Mouse (Mus musculus) liver, postnatal 0 days (tissue): ENCODE results near the gene Adra1d.

ENCODE experiments used
- CTCF ChIP-seq: sonication (generic); IDR thresholded peaks from 2 replicates; pipeline ENCODE4 v1.5.1; 2016; ENCODE audit warnings: antibody characterized with exemption, low read depth
- EP300 ChIP-seq: IDR thresholded peaks from 2 replicates; pipeline ENCODE4 v1.6.1; 2016; ENCODE audit warnings: antibody characterized with exemption, low read depth, mild to moderate bottlenecking

DNA sequence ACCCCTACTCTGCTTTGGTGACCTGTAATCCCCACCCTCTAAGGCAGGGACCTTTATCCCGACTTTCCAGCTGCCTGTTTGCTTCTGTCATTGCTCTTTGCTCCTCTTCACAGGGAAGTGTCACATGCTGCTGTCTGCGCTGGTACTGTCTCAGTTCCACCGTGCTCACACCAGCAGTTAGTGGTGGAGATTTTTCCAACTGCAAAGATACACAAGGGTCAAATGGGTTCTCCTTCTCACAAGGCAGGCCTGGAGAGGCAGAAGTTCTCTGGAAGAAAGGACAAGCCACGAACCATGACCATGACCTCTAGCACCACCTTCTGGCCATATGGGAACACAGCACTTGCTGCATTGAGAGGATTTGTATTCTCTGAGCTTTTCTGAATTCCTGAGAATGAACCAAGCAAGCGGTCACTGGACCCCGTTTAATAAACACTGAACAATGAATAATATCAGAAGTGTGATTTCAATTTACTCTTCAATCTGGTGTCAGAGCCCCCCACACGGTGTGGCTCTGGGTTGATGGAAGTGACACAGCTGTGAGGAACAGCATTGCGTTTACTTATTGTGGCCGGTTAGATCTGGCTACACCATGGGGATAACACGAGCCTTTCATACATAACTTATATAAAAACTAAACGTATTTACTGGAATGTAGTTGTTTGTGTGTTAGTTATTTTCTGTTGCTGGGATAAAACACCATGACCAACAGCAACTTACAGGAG is 32.0 kb downstream of the Adra1d start:
- TF ChIP-seq CTCF (peak; percentile 94), EP300 (no peak)
